Mouse (Mus musculus): ENCODE data around the gene Lsamp. TPM values are rescaled to one million over a fixed set of nuclear protein-coding genes. Genes with fewer than 3 reads are reported as not detected.

The Lsamp gene
- polyA plus RNA-seq, 1 experiment, result not detected

DNA sequence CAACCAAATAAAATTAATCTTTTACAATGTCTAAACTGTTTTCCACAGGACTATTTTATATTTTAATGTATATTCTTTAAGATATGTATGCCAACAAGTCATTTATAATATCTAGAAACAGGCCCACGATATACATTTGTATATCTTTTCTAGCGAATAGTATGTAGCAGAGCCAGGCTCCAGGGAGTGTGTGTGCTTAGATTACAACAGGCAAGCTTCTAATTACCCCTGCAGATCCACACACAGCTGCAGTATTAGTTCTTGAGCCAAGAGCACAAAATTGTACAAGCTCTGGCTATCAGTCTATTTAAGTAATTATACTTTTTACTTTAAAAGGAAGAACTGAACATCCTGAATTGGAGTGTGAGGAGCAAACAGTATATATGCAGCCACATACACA, 210.7 kb downstream of the Lsamp start:
- Histone ChIP-seq H3K79me2 (ENCODE audit: control insufficient read depth, insufficient read depth) (no peaks in the 10 kb centered on the region), H3ac (ENCODE audit: control insufficient read depth, insufficient read length) (no peak overlapping the region), H3K4me3 (no peak overlapping the region), H3K27me3 (ENCODE audit: control insufficient read depth, insufficient read depth, insufficient read length) (no peaks in the 10 kb centered on the region), H3K4me2 (ENCODE audit: low read depth) (no peak overlapping the region), H3K36me3 (ENCODE audit: control insufficient read depth, insufficient read depth) (no peaks in the 10 kb centered on the region)
- TF ChIP-seq REST (IDR thresholded peaks at IDR 0.05; ENCODE audit: insufficient read depth, insufficient read length) (no peak), MYOD1 (IDR thresholded peaks at IDR 0.05; ENCODE audit: control insufficient read depth in 1 of 3, insufficient read length in 2 of 3, low read depth in 2 of 3) (no peak), POLR2A (IDR thresholded peaks at IDR 0.05; ENCODE audit: insufficient read length, low read depth) (no peak), USF1 (IDR thresholded peaks at IDR 0.05; ENCODE audit: low read depth) (no peak), TCF12 (IDR thresholded peaks at IDR 0.05; ENCODE audit: insufficient read depth, poor library complexity, severe bottlenecking) (no peak), E2F4 (IDR thresholded peaks at IDR 0.05; ENCODE audit: insufficient read depth) (no peak), MAX (IDR thresholded peaks at IDR 0.05; ENCODE audit: low read depth) (no peak), TCF3 (IDR thresholded peaks at IDR 0.05; ENCODE audit: insufficient read length, low read depth) (no peak), MYOG (IDR thresholded peaks at IDR 0.05; ENCODE audit: control insufficient read depth in 1 of 3, insufficient read depth in 1 of 3, insufficient read length in 2 of 3, low read depth in 2 of 3) (no peak)

DNA sequence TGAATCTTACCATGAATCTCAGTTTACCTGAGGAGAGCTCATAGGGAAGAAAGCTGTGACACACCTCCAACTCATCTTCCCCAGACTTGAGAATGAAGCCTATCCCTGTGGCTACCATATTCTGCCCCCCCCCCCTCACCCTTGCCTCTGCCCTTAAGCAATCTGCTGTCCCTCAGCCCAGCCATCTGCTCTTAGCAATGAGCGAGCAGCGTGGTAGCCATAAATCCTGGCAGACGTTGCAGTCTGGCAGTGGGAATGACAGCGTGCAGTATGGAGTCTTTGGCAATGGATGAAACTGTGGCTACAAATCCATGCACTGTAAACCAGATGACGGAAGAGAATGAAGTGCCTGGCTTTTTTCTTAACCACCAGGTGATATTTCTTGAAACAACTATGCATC, 244.5 kb downstream of the Lsamp start:
- Histone ChIP-seq H3K36me3 (ENCODE audit: control insufficient read depth, insufficient read depth) (no peaks in the 10 kb centered on the region), H3K4me3 (no peak overlapping the region), H3K27me3 (ENCODE audit: control insufficient read depth, insufficient read depth, insufficient read length) (no peaks in the 10 kb centered on the region), H3K4me2 (ENCODE audit: low read depth) (no peak overlapping the region), H3ac (ENCODE audit: control insufficient read depth, insufficient read length) (no peak overlapping the region), H3K79me2 (ENCODE audit: control insufficient read depth, insufficient read depth) (no peaks in the 10 kb centered on the region)
- TF ChIP-seq MAX (IDR thresholded peaks at IDR 0.05; ENCODE audit: low read depth), result no peak
- no peak for TF ChIP-seq POLR2A (IDR thresholded peaks at IDR 0.05; ENCODE audit: insufficient read length, low read depth)
- TF ChIP-seq REST (IDR thresholded peaks at IDR 0.05; ENCODE audit: insufficient read depth, insufficient read length), result no peak
- TF ChIP-seq MYOG (IDR thresholded peaks at IDR 0.05; ENCODE audit: control insufficient read depth in 1 of 3, insufficient read depth in 1 of 3, insufficient read length in 2 of 3, low read depth in 2 of 3), result no peak
- TF ChIP-seq TCF3 (IDR thresholded peaks at IDR 0.05; ENCODE audit: insufficient read length, low read depth), result no peak
- TF ChIP-seq MYOD1 (IDR thresholded peaks at IDR 0.05; ENCODE audit: control insufficient read depth in 1 of 3, insufficient read length in 2 of 3, low read depth in 2 of 3), result no peak
- TF ChIP-seq TCF12 (IDR thresholded peaks at IDR 0.05; ENCODE audit: insufficient read depth, poor library complexity, severe bottlenecking), result no peak
- no peak for TF ChIP-seq USF1 (IDR thresholded peaks at IDR 0.05; ENCODE audit: low read depth)
- TF ChIP-seq E2F4 (IDR thresholded peaks at IDR 0.05; ENCODE audit: insufficient read depth), result no peak
- no peak for TF ChIP-seq CEBPB (IDR thresholded peaks at IDR 0.05; ENCODE audit: insufficient read depth, poor library complexity, severe bottlenecking)
- TF ChIP-seq POLR2AphosphoS2 (IDR thresholded peaks at IDR 0.05; ENCODE audit: insufficient read length, low read depth), result no peak
- TF ChIP-seq SRF (IDR thresholded peaks at IDR 0.05; ENCODE audit: control insufficient read depth, insufficient read length, low read depth), result no peak

DNA sequence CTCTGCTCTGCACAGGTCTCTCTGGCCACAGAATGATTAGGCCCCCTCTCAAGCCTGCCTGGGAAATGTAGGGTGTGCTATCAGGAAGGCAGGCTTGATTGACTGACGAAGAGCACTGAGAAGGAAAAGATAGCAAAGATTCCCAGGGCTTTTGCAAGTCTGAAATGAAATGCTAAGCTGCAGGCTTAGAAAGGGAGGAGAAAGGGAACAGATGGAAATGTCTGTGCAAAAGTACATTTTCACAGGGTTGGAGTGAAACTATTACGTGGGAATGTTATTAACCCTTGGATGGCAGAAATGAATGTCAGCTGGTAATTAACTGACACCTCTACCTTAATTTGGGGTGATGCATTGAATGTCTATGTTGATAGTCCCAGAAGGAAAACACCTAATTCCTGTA, 248.9 kb downstream of the Lsamp start:
- no peaks in the 10 kb centered on the region for H3K36me3 ChIP-seq (ENCODE audit: control insufficient read depth, insufficient read depth)
- no peak overlapping the region for H3K4me3 ChIP-seq
- H3K4me2 ChIP-seq (ENCODE audit: low read depth), result no peak overlapping the region
- no peaks in the 10 kb centered on the region for H3K79me2 ChIP-seq (ENCODE audit: control insufficient read depth, insufficient read depth)
- TF ChIP-seq MYOD1 (IDR thresholded peaks at IDR 0.05; ENCODE audit: control insufficient read depth in 1 of 3, insufficient read length in 2 of 3, low read depth in 2 of 3) (no peak), MYOG (IDR thresholded peaks at IDR 0.05; ENCODE audit: control insufficient read depth in 1 of 3, insufficient read depth in 1 of 3, insufficient read length in 2 of 3, low read depth in 2 of 3) (no peak), CEBPB (IDR thresholded peaks at IDR 0.05; ENCODE audit: insufficient read depth, poor library complexity, severe bottlenecking) (no peak), SRF (IDR thresholded peaks at IDR 0.05; ENCODE audit: control insufficient read depth, insufficient read length, low read depth) (no peak), POLR2AphosphoS2 (IDR thresholded peaks at IDR 0.05; ENCODE audit: insufficient read length, low read depth) (no peak), REST (IDR thresholded peaks at IDR 0.05; ENCODE audit: insufficient read depth, insufficient read length) (no peak), TCF12 (IDR thresholded peaks at IDR 0.05; ENCODE audit: insufficient read depth, poor library complexity, severe bottlenecking) (no peak), E2F4 (IDR thresholded peaks at IDR 0.05; ENCODE audit: insufficient read depth) (no peak), MAX (IDR thresholded peaks at IDR 0.05; ENCODE audit: low read depth) (no peak), TCF3 (IDR thresholded peaks at IDR 0.05; ENCODE audit: insufficient read length, low read depth) (no peak), POLR2A (IDR thresholded peaks at IDR 0.05; ENCODE audit: insufficient read length, low read depth) (no peak), USF1 (IDR thresholded peaks at IDR 0.05; ENCODE audit: low read depth) (no peak)
- H3ac ChIP-seq (ENCODE audit: control insufficient read depth, insufficient read length), result no peak overlapping the region
- H3K27me3 ChIP-seq (ENCODE audit: control insufficient read depth, insufficient read depth, insufficient read length), result no peaks in the 10 kb centered on the region

DNA sequence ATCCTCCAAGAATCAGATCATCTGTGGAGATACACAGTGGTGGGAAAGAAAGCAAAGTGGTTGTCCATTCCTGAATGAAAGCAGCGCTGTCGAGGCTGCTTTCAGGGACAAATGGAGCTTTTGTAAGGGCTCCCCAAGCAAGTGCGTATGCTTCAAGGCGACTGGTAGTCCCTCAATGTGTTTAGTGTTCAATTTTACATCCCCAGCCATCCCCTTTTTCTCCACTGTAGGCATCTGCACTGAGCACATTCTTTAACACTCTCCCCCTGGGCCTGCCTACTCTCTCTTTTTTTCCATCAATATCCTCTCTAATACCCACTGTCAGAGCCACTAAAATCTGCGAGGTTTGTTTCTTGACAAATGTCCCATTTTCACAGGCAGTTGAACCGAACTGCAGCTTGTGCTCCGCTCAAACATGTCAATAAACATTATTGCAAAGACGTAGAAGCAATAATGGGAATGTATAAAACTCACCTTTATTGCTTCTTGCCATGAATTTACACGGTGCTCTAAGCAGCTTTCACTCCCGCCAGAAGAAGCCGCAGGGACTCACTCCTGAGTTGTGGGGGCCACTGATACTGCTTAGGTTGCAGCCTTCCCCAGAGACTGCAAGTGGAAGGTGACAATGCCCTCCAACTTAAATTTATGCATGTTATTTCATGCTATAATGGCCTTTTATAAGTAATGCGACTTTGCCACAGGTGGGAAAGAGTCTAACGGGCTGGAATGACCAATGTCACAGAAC, 250.2 kb downstream of the Lsamp start:
- no peak for TF ChIP-seq MYOD1 (IDR thresholded peaks at IDR 0.05; ENCODE audit: control insufficient read depth in 1 of 3, insufficient read length in 2 of 3, low read depth in 2 of 3)
- TF ChIP-seq POLR2AphosphoS2 (IDR thresholded peaks at IDR 0.05; ENCODE audit: insufficient read length, low read depth), result no peak
- TF ChIP-seq MYOG (IDR thresholded peaks at IDR 0.05; ENCODE audit: control insufficient read depth in 1 of 3, insufficient read depth in 1 of 3, insufficient read length in 2 of 3, low read depth in 2 of 3), result no peak
- no peak for TF ChIP-seq REST (IDR thresholded peaks at IDR 0.05; ENCODE audit: insufficient read depth, insufficient read length)
- TF ChIP-seq TCF3 (IDR thresholded peaks at IDR 0.05; ENCODE audit: insufficient read length, low read depth), result no peak
- no peak for TF ChIP-seq USF1 (IDR thresholded peaks at IDR 0.05; ENCODE audit: low read depth)
- TF ChIP-seq CEBPB (IDR thresholded peaks at IDR 0.05; ENCODE audit: insufficient read depth, poor library complexity, severe bottlenecking), result no peak
- TF ChIP-seq MAX (IDR thresholded peaks at IDR 0.05; ENCODE audit: low read depth), result no peak
- TF ChIP-seq E2F4 (IDR thresholded peaks at IDR 0.05; ENCODE audit: insufficient read depth), result no peak
- no peak for TF ChIP-seq SRF (IDR thresholded peaks at IDR 0.05; ENCODE audit: control insufficient read depth, insufficient read length, low read depth)
- no peak for TF ChIP-seq POLR2A (IDR thresholded peaks at IDR 0.05; ENCODE audit: insufficient read length, low read depth)
- TF ChIP-seq TCF12 (IDR thresholded peaks at IDR 0.05; ENCODE audit: insufficient read depth, poor library complexity, severe bottlenecking), result no peak
- Histone ChIP-seq H3ac (ENCODE audit: control insufficient read depth, insufficient read length) (no peak overlapping the region), H3K4me2 (ENCODE audit: low read depth) (no peak overlapping the region), H3K36me3 (ENCODE audit: control insufficient read depth, insufficient read depth) (no peaks in the 10 kb centered on the region), H3K79me2 (ENCODE audit: control insufficient read depth, insufficient read depth) (no peaks in the 10 kb centered on the region), H3K4me3 (no peak overlapping the region), H3K27me3 (ENCODE audit: control insufficient read depth, insufficient read depth, insufficient read length) (no peaks in the 10 kb centered on the region)
